Mouse (Mus musculus): ENCODE measurements around the gene Man2a2.

Man2a2 gene

DNA sequence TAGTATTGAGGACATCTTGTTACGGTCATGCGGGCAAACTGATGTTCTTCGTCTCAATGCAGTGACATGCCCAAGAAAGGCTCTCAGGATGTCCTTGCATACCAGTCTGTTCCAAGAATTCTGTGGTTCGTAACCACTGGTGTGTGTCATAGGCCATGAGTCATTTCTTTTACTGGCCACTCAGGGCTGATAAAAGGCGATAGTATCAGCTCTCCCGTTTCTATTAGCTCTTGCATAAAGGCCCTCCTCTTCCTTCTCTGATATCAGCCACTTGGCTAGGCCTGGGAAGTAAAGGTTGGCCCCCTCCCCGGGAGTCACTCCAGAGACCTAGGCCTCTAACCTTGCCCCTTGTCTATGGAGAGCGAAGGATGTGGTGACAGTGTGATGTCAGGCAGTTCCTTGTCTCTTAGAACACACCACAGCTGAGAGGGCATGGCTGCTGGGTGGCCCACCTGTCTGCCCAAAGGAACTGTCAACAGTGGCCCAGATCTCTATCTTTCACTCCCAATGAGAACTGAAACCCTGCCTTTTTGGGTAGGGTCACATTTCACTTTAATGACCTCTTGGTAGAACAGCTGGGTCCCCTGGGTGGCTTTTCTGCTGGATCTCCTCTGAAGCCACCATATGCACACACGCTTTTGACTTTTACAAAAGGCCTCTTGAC is 4.3 kb upstream of the Man2a2 start:
- in situ Hi-C loops (cut with MboI; ENCODE audit: unreplicated experiment in 2 of 2): loop anchor here (5.0 to 25.0 kb wide), 6 partner anchors 33 to 581 kb away; partner anchors contain the start of genes Hddc3 (in 2 of the 2), Mesp1 (in 2 of the 2), Unc45a (in 2 of the 2) and Crtc3 (in 1 of the 2)

- in situ Hi-C loops (cut with MboI; ENCODE audit: unreplicated experiment in 2 of 2): loop anchor here (5.0 to 25.0 kb wide), 7 partner anchors 32 to 580 kb away; partner anchors contain the start of genes Hddc3 (in 2 of the 2), Mesp1 (in 2 of the 2), Unc45a (in 2 of the 2) and Crtc3 (in 1 of the 2)
Observed at GRCm38 (mm10) chr7:80374733-80375132, 3.6 kb upstream of the Man2a2 start.

- in situ Hi-C loops (cut with MboI; ENCODE audit: unreplicated experiment in 2 of 2): loop anchor here (5.0 to 10.0 kb wide), 3 partner anchors 362 to 579 kb away; partner anchors contain the start of gene Mesp1 (in 2 of the 2)
Observed at GRCm38 (mm10) chr7:80374280-80374679, 3.1 kb upstream of the Man2a2 start.

DNA sequence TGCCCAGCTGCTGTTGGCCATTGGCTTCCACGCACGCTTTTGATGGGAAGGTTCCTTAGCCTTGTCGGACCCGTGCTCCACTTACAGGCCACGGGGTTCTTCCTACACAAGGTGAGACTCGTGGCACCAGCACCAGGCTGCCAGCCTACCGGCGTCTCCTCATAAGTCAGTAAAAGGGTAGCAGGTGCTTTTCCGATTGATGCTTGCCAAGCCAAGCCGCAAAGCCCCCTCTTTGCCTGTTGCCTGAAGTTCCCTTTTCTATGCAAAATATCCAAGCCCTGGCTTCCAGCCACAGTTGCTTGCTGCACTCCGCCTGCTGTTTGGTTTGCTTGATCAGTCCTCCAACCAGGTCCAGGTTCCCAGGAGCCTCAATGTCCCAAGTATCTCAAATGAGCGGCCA is 2.7 kb upstream of the Man2a2 start:
- in situ Hi-C loops (cut with MboI; ENCODE audit: unreplicated experiment in 2 of 2): loop anchor here (5.0 to 10.0 kb wide), 3 partner anchors 362 to 579 kb away; partner anchors contain the start of gene Mesp1 (in 2 of the 2)

- in situ Hi-C loops (cut with MboI; ENCODE audit: unreplicated experiment in 2 of 2): loop anchor here (5.0 to 10.0 kb wide), 3 partner anchors 361 to 579 kb away; partner anchors contain the start of gene Mesp1 (in 2 of the 2)
Observed at GRCm38 (mm10) chr7:80373352-80373751, 2.2 kb upstream of the Man2a2 start.

- in situ Hi-C loops (cut with MboI; ENCODE audit: unreplicated experiment in 2 of 2): loop anchor here (5.0 to 10.0 kb wide), 3 partner anchors 360 to 578 kb away; partner anchors contain the start of gene Mesp1 (in 2 of the 2)
Observed at GRCm38 (mm10) chr7:80372667-80373066, 1.5 kb upstream of the Man2a2 start.

DNA sequence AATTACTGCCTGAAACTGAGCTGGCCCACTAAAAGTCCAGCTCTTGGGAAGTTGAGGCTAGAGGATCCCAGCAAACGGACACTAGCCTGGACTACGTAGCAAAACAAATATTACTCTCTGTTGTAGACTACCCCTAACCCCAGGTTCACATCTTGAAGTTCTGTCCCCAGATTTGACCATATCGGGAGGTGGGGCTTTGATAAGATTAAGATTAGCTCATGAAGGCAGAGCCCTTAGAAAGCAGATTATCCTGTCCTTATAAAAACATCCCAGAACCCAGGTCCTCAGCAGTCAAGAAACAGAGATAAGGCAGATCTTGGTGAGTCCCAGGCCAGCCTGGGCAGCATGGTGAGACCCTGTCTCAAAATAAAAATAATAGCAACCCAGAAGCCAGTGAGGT is 991 bp upstream of the Man2a2 start:
- in situ Hi-C loops (cut with MboI; ENCODE audit: unreplicated experiment in 2 of 2): loop anchor here (5.0 to 10.0 kb wide), 3 partner anchors 360 to 577 kb away; partner anchors contain the start of gene Mesp1 (in 2 of the 2)

DNA sequence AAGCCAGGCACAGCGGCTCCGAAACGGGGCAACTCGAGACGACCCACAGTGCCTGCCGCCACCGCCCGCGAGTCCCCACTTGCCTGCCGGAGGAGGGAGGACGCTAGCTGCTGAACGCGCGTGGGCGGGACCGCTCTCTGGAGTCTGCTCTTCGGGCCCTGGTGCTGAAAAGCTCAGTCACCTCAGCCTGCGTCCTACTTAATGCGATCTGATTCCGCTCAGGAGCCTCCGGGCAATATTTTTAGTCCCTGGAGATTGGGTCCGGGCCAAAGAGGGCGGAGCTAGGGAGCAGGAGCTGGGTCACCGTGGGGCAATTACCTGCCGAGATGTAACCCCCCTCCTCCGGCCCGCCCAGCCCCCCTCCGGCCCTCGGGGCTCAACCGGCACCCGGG is 530 bp downstream of the Man2a2 start:
- in situ Hi-C loops (cut with MboI; ENCODE audit: unreplicated experiment in 2 of 2): loop anchor here (5.0 to 10.0 kb wide), 3 partner anchors 358 to 576 kb away; partner anchors contain the start of gene Mesp1 (in 2 of the 2)

- in situ Hi-C loops (cut with MboI; ENCODE audit: unreplicated experiment in 2 of 2): loop anchor here (5.0 to 10.0 kb wide), 3 partner anchors 358 to 575 kb away; partner anchors contain the start of gene Mesp1 (in 2 of the 2)
Observed at GRCm38 (mm10) chr7:80369967-80370431, 1.2 kb downstream of the Man2a2 start.

GRCm38 (mm10) chr7:80369461-80369860 is 1.7 kb downstream of the Man2a2 start:
- in situ Hi-C loops (cut with MboI; ENCODE audit: unreplicated experiment in 2 of 2): no loop called here

DNA sequence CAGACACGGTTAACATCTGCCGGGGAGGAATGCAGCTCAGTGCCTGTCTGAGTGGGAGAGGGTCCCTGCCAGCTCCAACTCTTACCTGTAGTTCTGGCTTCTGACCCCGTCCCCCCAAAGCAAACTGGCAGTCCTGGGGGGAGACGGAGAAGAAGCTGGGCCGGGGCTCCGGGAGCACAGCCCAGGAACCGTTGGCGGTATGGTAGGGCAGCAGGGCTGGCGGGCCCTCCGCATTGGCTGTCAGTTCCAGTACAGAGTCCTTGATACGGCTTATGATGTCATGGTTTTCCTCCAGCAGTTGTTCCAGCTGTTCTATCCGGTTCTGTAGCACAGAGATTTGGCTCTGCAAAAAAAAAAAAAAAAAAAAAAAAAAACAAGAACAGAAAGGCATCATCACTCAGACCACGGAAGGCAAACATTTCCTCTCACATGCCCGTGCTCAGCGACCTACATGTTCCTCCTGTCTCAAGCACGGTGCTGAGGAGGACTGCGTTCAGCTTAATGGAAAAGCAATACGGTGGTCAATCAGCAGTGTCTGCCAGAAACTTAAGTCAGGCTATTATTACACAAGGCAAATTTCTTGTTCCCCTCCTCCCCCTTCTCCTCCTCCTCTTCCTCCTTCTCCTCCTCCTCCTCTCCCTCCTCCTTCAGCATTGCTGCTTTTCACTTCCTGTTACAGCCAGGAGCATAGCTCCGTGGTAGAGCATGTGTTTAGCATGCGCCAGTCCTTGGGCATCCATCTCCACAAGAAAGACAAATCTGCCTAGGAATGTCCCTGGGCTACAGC is 2.3 kb downstream of the Man2a2 start:
- in situ Hi-C loops (cut with MboI; ENCODE audit: unreplicated experiment in 2 of 2): no loop called here

- in situ Hi-C loops (cut with MboI; ENCODE audit: unreplicated experiment in 2 of 2): no loop called here
Observed at GRCm38 (mm10) chr7:80368009-80368408, 3.2 kb downstream of the Man2a2 start.

DNA sequence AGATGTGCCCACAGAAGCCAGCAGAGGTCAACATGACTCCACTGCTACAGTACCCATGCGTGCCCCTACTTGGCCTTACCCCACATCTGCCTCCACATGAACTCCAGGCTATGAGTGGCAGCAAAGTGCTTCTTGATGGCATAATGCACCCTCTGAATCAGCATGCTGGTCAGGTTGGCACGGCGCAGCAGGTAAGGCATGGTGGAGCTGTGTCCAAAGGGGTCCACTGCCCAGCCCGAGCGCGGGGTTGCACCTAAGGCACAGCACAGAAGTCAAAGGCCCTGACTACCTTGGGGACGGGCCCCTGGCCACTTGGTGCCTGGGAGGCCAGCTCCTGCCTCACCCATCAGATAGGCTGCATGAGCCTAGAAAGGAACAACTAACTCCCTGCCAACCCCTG is 3.9 kb downstream of the Man2a2 start:
- in situ Hi-C loops (cut with MboI; ENCODE audit: unreplicated experiment in 2 of 2): no loop called here

GRCm38 (mm10) chr7:80365759-80366158 is 5.4 kb downstream of the Man2a2 start:
- in situ Hi-C loops (cut with MboI; ENCODE audit: unreplicated experiment in 2 of 2): no loop called here

DNA sequence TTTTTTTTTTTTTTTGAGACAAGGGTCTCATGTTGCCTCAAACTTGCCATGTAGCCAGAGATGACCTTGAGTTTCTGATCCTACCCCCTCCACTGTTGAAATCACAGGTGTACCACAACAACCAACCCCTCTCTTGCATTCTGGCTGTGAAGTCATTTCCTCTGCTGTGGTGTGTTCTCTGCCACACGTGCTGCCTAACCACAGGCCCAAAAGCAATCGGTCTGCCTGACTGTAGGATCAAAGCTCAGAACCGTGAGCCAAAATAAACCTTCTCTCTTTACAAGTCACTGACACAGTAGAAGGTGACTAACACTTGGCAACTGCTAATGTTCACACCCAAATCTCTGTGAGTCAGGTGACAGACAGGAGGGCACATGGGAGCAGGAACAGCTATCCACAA is 10.7 kb downstream of the Man2a2 start:
- in situ Hi-C loops (cut with MboI; ENCODE audit: unreplicated experiment in 2 of 2): no loop called here

DNA sequence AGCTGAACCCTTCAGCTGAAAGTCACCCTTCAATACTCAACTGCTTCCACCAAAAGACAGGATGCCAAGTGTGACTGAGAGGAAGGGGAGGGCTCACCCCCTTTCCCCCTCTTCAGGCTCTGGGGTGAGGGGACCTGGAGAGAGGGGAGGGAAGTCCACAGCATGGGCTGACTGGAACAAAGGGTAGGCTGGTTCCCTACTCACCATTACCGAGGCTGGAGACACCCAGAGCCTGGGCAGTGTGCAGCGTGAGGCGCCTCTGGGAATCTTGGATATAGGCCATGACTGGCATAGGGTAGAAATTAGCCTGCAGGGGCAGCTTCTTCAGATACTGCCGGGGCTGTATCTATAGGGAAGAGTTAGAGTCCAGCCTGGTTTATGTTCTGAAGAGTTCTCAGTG is 13.1 kb downstream of the Man2a2 start:
- in situ Hi-C loops (cut with MboI; ENCODE audit: unreplicated experiment in 2 of 2): no loop called here

- in situ Hi-C loops (cut with MboI; ENCODE audit: unreplicated experiment in 2 of 2): no loop called here
Observed at GRCm38 (mm10) chr7:80357156-80357555, 14.0 kb downstream of the Man2a2 start.

- in situ Hi-C loops (cut with MboI; ENCODE audit: unreplicated experiment in 2 of 2): no loop called here
Observed at GRCm38 (mm10) chr7:80356351-80356750, 14.8 kb downstream of the Man2a2 start.

DNA sequence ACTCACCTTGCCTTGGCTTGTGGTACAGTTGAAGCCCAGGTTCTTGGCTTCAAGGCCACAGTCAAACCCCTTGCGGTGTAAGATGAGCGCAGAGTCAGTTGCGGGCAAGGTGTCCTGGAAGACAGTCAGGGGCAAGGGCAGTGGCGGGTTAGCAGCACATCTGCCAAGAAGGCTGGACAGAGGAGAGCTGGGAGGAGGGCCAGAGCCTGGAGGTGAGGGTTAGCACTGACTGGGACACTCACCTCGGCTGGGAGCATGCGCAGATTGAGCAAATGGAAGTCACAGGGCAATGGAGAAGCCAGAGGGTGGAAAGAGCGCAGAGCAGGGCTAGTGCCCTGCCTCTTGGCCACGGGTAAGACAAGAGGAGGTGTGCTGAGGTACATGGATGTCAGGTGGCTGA is 18.3 kb downstream of the Man2a2 start:
- in situ Hi-C loops (cut with MboI; ENCODE audit: unreplicated experiment in 2 of 2): no loop called here

- in situ Hi-C loops (cut with MboI; ENCODE audit: unreplicated experiment in 2 of 2): no loop called here
Observed at GRCm38 (mm10) chr7:80350808-80351207, 20.4 kb downstream of the Man2a2 start.
